Mouse (Mus musculus) liver, embryonic 11.5 days (tissue): ENCODE results near the gene Arap2. TPM values are rescaled to one million over a fixed set of nuclear protein-coding genes. Genes with fewer than 3 reads are reported as not detected.
"Not testable (repeated sequence)": the region's sequence is repeated elsewhere in the genome, so short reads cannot be mapped to it uniquely, and the experiment has no call there.

Experiments
- ATAC-seq: fragments of 200-750 bp; cut with Nextera tagmentation; replicated peaks from 2 replicates; pipeline ENCODE4 v1.8.0; 2017; ENCODE audit warnings: moderate number of reproducible peaks, mild to moderate bottlenecking, moderate TSS enrichment, moderate library complexity; ENCODE audit not compliant: low FRiP score
- DNase-seq: peaks from one replicate; pipeline ENCODE4 v3.0.0-alpha.2; 2017; ENCODE audit warnings: low spot score
- H3K27ac ChIP-seq: fragments of 300-500 bp; sonication (generic); 2 replicates; pipeline ENCODE4 v1.5.1; 2014; ENCODE audit warnings: mild to moderate bottlenecking, low read depth, low read length, control low read depth
- H3K27me3 ChIP-seq: fragments of 300-500 bp; sonication (generic); replicated peaks from 2 replicates; pipeline ENCODE4 v1.6.1; 2014; ENCODE audit warnings: low read length, mixed read lengths; ENCODE audit not compliant: control insufficient read depth, insufficient read depth
- H3K36me3 ChIP-seq: fragments of 300-500 bp; sonication (generic); 2 replicates; pipeline ENCODE4 v1.6.1; 2014; ENCODE audit warnings: mild to moderate bottlenecking, low read length, moderate library complexity, mixed read lengths; ENCODE audit not compliant: control insufficient read depth, insufficient read depth
- H3K4me1 ChIP-seq: fragments of 300-500 bp; sonication (generic); replicated peaks from 2 replicates; pipeline ENCODE4 v1.6.1; 2014; ENCODE audit warnings: low read length, mixed read lengths; ENCODE audit not compliant: control insufficient read depth, insufficient read depth
- H3K4me2 ChIP-seq: fragments of 300-500 bp; sonication (generic); 2 replicates; pipeline ENCODE4 v1.6.1; 2014; ENCODE audit warnings: mild to moderate bottlenecking, control low read depth, moderate library complexity
- H3K4me3 ChIP-seq: fragments of 300-500 bp; sonication (generic); 2 replicates; pipeline ENCODE4 v1.5.1; 2014; ENCODE audit warnings: low read depth, low read length, control low read depth
- H3K9ac ChIP-seq: fragments of 300-500 bp; sonication (generic); 2 replicates; pipeline ENCODE4 v1.6.1; 2014; ENCODE audit warnings: low read depth, low read length, control low read depth
- H3K9me3 ChIP-seq: fragments of 300-500 bp; sonication (generic); 2 replicates; pipeline ENCODE4 v1.6.1; 2016; ENCODE audit warnings: low read length, inconsistent platforms, mixed read lengths; ENCODE audit not compliant: control insufficient read depth
- WGBS: fragments of 180-500 bp; shearing (Covaris S2); extraction: QIAGEN DNeasy Blood & Tissue Kit; methylation state at CpG from one replicate; pipeline ENCODE4 v1.1.7; 2014; 5-methylcytosine and 5-hydroxymethylcytosine counted together
- polyA plus RNA-seq: library from polyadenylated mRNA; unstranded; fragments of >200 nt; fragmentation: Nextera tagmentation; extraction: Ambion mirVana; gene quantifications from 2 replicates; pipeline ENCODE4 v1.2.1, GENCODE M21; 2014

Gene Arap2
- polyA plus RNA-seq, 1 experiment from 2014 or later: 2.4 TPM

- no peak overlapping the region for H3K4me2 ChIP-seq
- no peak for ATAC-seq
These were observed 13.0 kb downstream of the Arap2 start for GRCm38 (mm10) chr5:62752934-62753333.

GRCm38 (mm10) chr5:62751692-62752091 is 14.3 kb downstream of the Arap2 start:
- ATAC-seq: 0 out of 2 replicates have a peak, but pooled peaks have one; percentile 12
- Histone ChIP-seq H3K36me3 (no peaks in the 10 kb centered on the region), H3K27me3 (no peaks in the 10 kb centered on the region), H3K4me2 (no peak overlapping the region), H3K4me1 (peaks cover 4% of the 10 kb centered on the region; the same call in 1 of the 2 replicates), H3K27ac (no peak overlapping the region), H3K9ac (no peak overlapping the region), H3K9me3 (no peaks in the 10 kb centered on the region), H3K4me3 (no peak overlapping the region)
- no peak for DNase-seq
- 35% methylated on average over 2 of the region's 2 CpGs for WGBS

More at GRCm38 (mm10) chr5:62752934-62753333, 13.0 kb downstream of the Arap2 start:
- Histone ChIP-seq H3K36me3 (no peaks in the 10 kb centered on the region), H3K27me3 (no peaks in the 10 kb centered on the region), H3K9ac (no peak overlapping the region), H3K9me3 (no peaks in the 10 kb centered on the region), H3K27ac (no peak overlapping the region), H3K4me1 (peaks cover 4% of the 10 kb centered on the region; the same call in 1 of the 2 replicates), H3K4me3 (no peak overlapping the region)
- no peak for DNase-seq
- WGBS: 68% methylated on average over 3 of the region's 3 CpGs

GRCm38 (mm10) chr5:62748168-62748567 is 17.8 kb downstream of the Arap2 start:
- 93% methylated on average over 2 of the region's 2 CpGs for WGBS
- no peaks in the 10 kb centered on the region for H3K9me3 ChIP-seq
- H3K27me3 ChIP-seq: no peaks in the 10 kb centered on the region
- DNase-seq: no peak
- peaks cover 4% of the 10 kb centered on the region; the same call in 1 of the 2 replicates for H3K4me1 ChIP-seq
- no peak overlapping the region for H3K4me2 ChIP-seq
- H3K9ac ChIP-seq: no peak overlapping the region
- H3K36me3 ChIP-seq: no peaks in the 10 kb centered on the region
- no peak for ATAC-seq
- no peak overlapping the region for H3K27ac ChIP-seq
- H3K4me3 ChIP-seq: no peak overlapping the region

- no peak overlapping the region for H3K4me3 ChIP-seq
- no peaks in the 10 kb centered on the region for H3K4me1 ChIP-seq
- H3K36me3 ChIP-seq: no peaks in the 10 kb centered on the region
- 74% methylated on average over 9 of the region's 9 CpGs for WGBS
- H3K4me2 ChIP-seq: no peak overlapping the region
- no peaks in the 10 kb centered on the region for H3K27me3 ChIP-seq
- no peak overlapping the region for H3K27ac ChIP-seq
- no peak for ATAC-seq
- DNase-seq: no peak
- no peak overlapping the region for H3K9ac ChIP-seq
- H3K9me3 ChIP-seq: no peaks in the 10 kb centered on the region
These were observed 22.6 kb downstream of the Arap2 start for GRCm38 (mm10) chr5:62743220-62743922.

- DNase-seq (no peak), ATAC-seq (no peak)
- Histone ChIP-seq H3K27ac (no peak overlapping the region), H3K4me2 (no peak overlapping the region), H3K9ac (no peak overlapping the region), H3K4me3 (no peak overlapping the region), H3K36me3 (no peaks in the 10 kb centered on the region), H3K4me1 (no peaks in the 10 kb centered on the region), H3K9me3 (no peaks in the 10 kb centered on the region), H3K27me3 (no peaks in the 10 kb centered on the region)
- 83% methylated on average over 9 of the region's 9 CpGs for WGBS
These were observed 26.2 kb downstream of the Arap2 start for GRCm38 (mm10) chr5:62739451-62740415.

GRCm38 (mm10) chr5:62730573-62730972 is 35.4 kb downstream of the Arap2 start:
- 89% methylated on average over 7 of the region's 7 CpGs for WGBS
- not testable (repeated sequence) for H3K36me3 ChIP-seq, H3K4me2 ChIP-seq, H3K4me1 ChIP-seq, H3K27me3 ChIP-seq, ATAC-seq, DNase-seq, H3K27ac ChIP-seq, H3K9ac ChIP-seq, H3K9me3 ChIP-seq, H3K4me3 ChIP-seq

- DNase-seq: no peak
- Histone ChIP-seq H3K9me3 (no peaks in the 10 kb centered on the region), H3K4me2 (no peak overlapping the region), H3K4me3 (no peak overlapping the region), H3K27me3 (no peaks in the 10 kb centered on the region), H3K36me3 (no peaks in the 10 kb centered on the region), H3K9ac (no peak overlapping the region), H3K27ac (no peak overlapping the region), H3K4me1 (no peaks in the 10 kb centered on the region)
- WGBS: 71% methylated on average over 2 of the region's 2 CpGs
- ATAC-seq: no peak
These were observed 40.4 kb downstream of the Arap2 start for GRCm38 (mm10) chr5:62725551-62725950.

- no peak for ATAC-seq
- 85% methylated on average over 3 of the region's 3 CpGs for WGBS
These were observed 42.5 kb downstream of the Arap2 start for GRCm38 (mm10) chr5:62723261-62724105.

More at GRCm38 (mm10) chr5:62723261-62724105, 42.5 kb downstream of the Arap2 start:
- Histone ChIP-seq H3K4me2 (no peak overlapping the region), H3K4me3 (no peak overlapping the region), H3K9me3 (no peaks in the 10 kb centered on the region), H3K4me1 (no peaks in the 10 kb centered on the region), H3K36me3 (no peaks in the 10 kb centered on the region), H3K27ac (no peak overlapping the region), H3K9ac (no peak overlapping the region), H3K27me3 (no peaks in the 10 kb centered on the region)
- no peak for DNase-seq
